Mouse (Mus musculus): Measurements from ENCODE around the gene Vmn2r106. TPM values are rescaled to one million over a fixed set of nuclear protein-coding genes. Genes with fewer than 3 reads are reported as not detected.

The Vmn2r106 gene
- not detected in 2 replicates for polyA plus RNA-seq (2012; rRNA removed)

GRCm38 (mm10) chr17:20285453-20285852 is at the start of gene Vmn2r106:
Vmn2r106 (minus strand) TSS chr17:20285553.

DNA sequence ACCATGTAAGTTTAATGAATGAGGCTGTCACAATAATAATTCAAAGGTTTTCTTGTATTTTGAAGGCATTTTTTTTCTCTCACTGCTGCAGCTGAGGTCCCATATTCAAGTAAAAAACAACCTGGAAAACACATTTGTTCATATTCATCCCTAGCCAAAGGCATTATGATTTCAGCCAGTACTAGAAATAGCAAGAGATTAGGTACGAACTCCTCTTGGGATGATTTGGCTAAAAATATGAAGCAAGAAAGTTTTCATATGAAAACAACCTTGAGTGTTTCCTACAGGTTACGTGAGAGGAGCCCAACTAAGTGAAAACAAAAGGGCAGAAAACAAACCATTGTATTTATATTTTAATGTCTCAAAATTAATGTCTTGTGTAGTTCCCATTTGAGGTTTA is 50.4 kb downstream of the Vmn2r106 start, which contains the start of gene Vmn2r105:
TSS of gene Vmn2r105 (minus strand) at position 101 of the 400 bp plus-strand sequence.

Other genes starting within 250 kb of the Vmn2r106 start
- gene Vmn2r104, start 237.2 kb downstream of the Vmn2r106 start, polyA plus RNA-seq (2012; rRNA removed) = not detected in 2 replicates
- gene Fpr-rs7, start 171.3 kb downstream of the Vmn2r106 start, polyA plus RNA-seq (2012; rRNA removed) = not detected in 2 replicates
- gene Fpr-rs6, start 102.5 kb downstream of the Vmn2r106 start, polyA plus RNA-seq (2012; rRNA removed) = not detected in 2 replicates
- not detected in 2 replicates for gene Vmn2r105, start 50.5 kb downstream of the Vmn2r106 start, polyA plus RNA-seq (2012; rRNA removed)
- gene Vmn2r107, start 59.7 kb upstream of the Vmn2r106 start, polyA plus RNA-seq (2012; rRNA removed) = not detected in 2 replicates
- gene Vmn1r224, start 128.6 kb upstream of the Vmn2r106 start, polyA plus RNA-seq (2012; rRNA removed) = not detected in 2 replicates
- not detected in 2 replicates for gene Vmn2r108, start 195.8 kb upstream of the Vmn2r106 start, polyA plus RNA-seq (2012; rRNA removed)
- not detected in 2 replicates for gene Vmn1r225, start 212.6 kb upstream of the Vmn2r106 start, polyA plus RNA-seq (2012; rRNA removed)